26 mouse cellular contexts compared by ENCODE assay signal in genomic region chr16:64934793-64935192, GRCm38 (mm10).
DNase-seq lines count a peak whose midpoint lies in the region; ATAC-seq and TF ChIP-seq lines count a peak whose summit lies in the region.
"Had no signal": no experiment of that assay in that cellular context is flagged by ENCODE, and none has a peak within 500 bp of the region (broad histone marks: within the 10 kb centered on the region; RNA-seq: fewer than 3 reads in every experiment).

No protein-coding gene starts in this region.

- TF ChIP-seq POLR2A in CH12.LX (IDR thresholded peaks at IDR 0.05; ENCODE audit: low read depth, low read length): no peak

- TF ChIP-seq CTCF in CH12.LX (conservative IDR thresholded peaks at IDR 0.05 in 1 of 2, IDR thresholded peaks at IDR 0.05 in 1 of 2; ENCODE audit: low read depth in 2 of 2, low read length in 2 of 2): peak in 1 of 2 experiments; percentile 11; a peak in 1 of 4 replicates

- dilution Hi-C loops in CH12.LX (cut with MboI; ENCODE audit: extremely low pct_ligation_motif_present, extremely low pct_unique_long_range_greater_than_20kb, low sequenced_read_pairs): no loop called here

- TF ChIP-seq EP300 in CH12.LX (IDR thresholded peaks at IDR 0.05; ENCODE audit: low read length): no peak

- in situ Hi-C loops in CH12.LX (cut with MboI; ENCODE audit: low pct_ligation_motif_present, low pct_unique_long_range_greater_than_20kb, low sequenced_read_pairs): no loop called here

- no peaks in the 10 kb centered on the region for H3K27me3 ChIP-seq in CH12.LX (replicated peaks)
- no peaks in the 10 kb centered on the region for H3K27me3 ChIP-seq in splenic B cell, adult 2 months (ENCODE audit: control insufficient read depth, insufficient read depth, low read length, poor library complexity, severe bottlenecking)
- no peaks in the 10 kb centered on the region for H3K27me3 ChIP-seq in forebrain, embryonic 10.5 days (ENCODE audit: poor library complexity, severe bottlenecking)
- H3K27me3 ChIP-seq: embryonic facial prominence, embryonic 12.5 days; embryonic facial prominence, embryonic 15.5 days; forebrain, embryonic 12.5 days; forebrain, embryonic 15.5 days; hindbrain, embryonic 13.5 days; intestine, embryonic 15.5 days had no signal

- TF ChIP-seq RAD21 in CH12.LX (IDR thresholded peaks at IDR 0.05; ENCODE audit: low read depth, low read length): no peak; the same call in none of the 2 replicates

- WGBS in forebrain, embryonic 10.5 days: 87% methylated on average over 1 of the region's 1 CpGs

- H3K4me3 ChIP-seq in CH12.LX (replicated peaks in 1 of 3; ENCODE audit: low read depth in 2 of 3, low read length in 2 of 3, poor library complexity in 1 of 3): no peak overlapping the region
- no peak overlapping the region for H3K4me3 ChIP-seq in forebrain, embryonic 10.5 days
- H3K4me3 ChIP-seq: embryonic facial prominence, embryonic 12.5 days; embryonic facial prominence, embryonic 15.5 days; forebrain, embryonic 12.5 days; forebrain, embryonic 15.5 days; hindbrain, embryonic 10.5 days; hindbrain, embryonic 13.5 days; intestine, embryonic 15.5 days had no signal

- H3K36me3 ChIP-seq in CH12.LX (replicated peaks in 1 of 2; ENCODE audit: control insufficient read depth in 1 of 2, insufficient read depth in 1 of 2, low read length in 1 of 2): no peaks in the 10 kb centered on the region
- H3K36me3 ChIP-seq in splenic B cell, adult 2 months (ENCODE audit: control insufficient read depth, insufficient read depth, low read length, poor library complexity, severe bottlenecking): no peaks in the 10 kb centered on the region
- no peaks in the 10 kb centered on the region for H3K36me3 ChIP-seq in forebrain, embryonic 10.5 days (replicated peaks)
- H3K36me3 ChIP-seq: embryonic facial prominence, embryonic 12.5 days; embryonic facial prominence, embryonic 15.5 days; forebrain, embryonic 12.5 days; forebrain, embryonic 15.5 days; G1E; hindbrain, embryonic 10.5 days; hindbrain, embryonic 13.5 days; intestine, embryonic 15.5 days had no signal

- H3K79me2 ChIP-seq in CH12.LX (replicated peaks; ENCODE audit: control insufficient read depth, extremely low read depth, insufficient read depth, poor library complexity, severe bottlenecking): no peaks in the 10 kb centered on the region

- peak; percentile 9 for DNase-seq in CH12.LX (ENCODE audit: extremely low read depth)
- DNase-seq in splenic B cell, adult 2 months (ENCODE audit: low read depth, low spot score): peak; percentile 18
- no peak for DNase-seq in spleen, adult 12 weeks (ENCODE audit: low spot score)
- no peak for DNase-seq in forebrain, embryonic 10.5 days (ENCODE audit: extremely low spot score, low spot score)
- no peak for DNase-seq in spleen, postnatal 10 days (ENCODE audit: low spot score in 2 of 2)
- DNase-seq: adrenal gland, postnatal 10 days; adrenal gland, postnatal 36 days; cerebellum, adult 11-12 months; cerebellum, adult 8-10 months; cerebellum, postnatal 10 days; cerebellum, postnatal 36 days; gastrocnemius, postnatal 25 days; heart, adult 11 months had no signal

- H3K4me2 ChIP-seq in CH12.LX (ENCODE audit: insufficient read depth, low read depth, poor library complexity, severe bottlenecking): no peak overlapping the region
- H3K4me2 ChIP-seq: embryonic facial prominence, embryonic 12.5 days; embryonic facial prominence, embryonic 15.5 days; forebrain, embryonic 12.5 days; forebrain, embryonic 15.5 days; heart, embryonic 11.5 days; hindbrain, embryonic 13.5 days; intestine, embryonic 15.5 days had no signal

- no peak overlapping the region for H3K27ac ChIP-seq in CH12.LX (ENCODE audit: insufficient read depth, low read depth)
- no peak overlapping the region for H3K27ac ChIP-seq in forebrain, embryonic 10.5 days
- H3K27ac ChIP-seq: embryonic facial prominence, embryonic 12.5 days; embryonic facial prominence, embryonic 15.5 days; forebrain, embryonic 12.5 days; forebrain, embryonic 15.5 days; hindbrain, embryonic 10.5 days; hindbrain, embryonic 13.5 days; intestine, embryonic 15.5 days had no signal

- no peak overlapping the region for H3K9ac ChIP-seq in CH12.LX (ENCODE audit: insufficient read depth, low read depth)
- H3K9ac ChIP-seq: embryonic facial prominence, embryonic 12.5 days; embryonic facial prominence, embryonic 15.5 days; forebrain, embryonic 12.5 days; forebrain, embryonic 15.5 days; hindbrain, embryonic 13.5 days; intestine, embryonic 15.5 days had no signal

- peak; percentile 91 for ATAC-seq in common myeloid progenitor, adult 5-6 weeks (replicated peaks; ENCODE audit: low read depth, poor library complexity, severe bottlenecking)
- peak; percentile 91 for ATAC-seq in megakaryocyte, adult 5-6 weeks (ENCODE audit: poor library complexity, severe bottlenecking)
- ATAC-seq: forebrain, embryonic 15.5 days; hindbrain, embryonic 16.5 days; intestine, embryonic 15.5 days; Patski had no signal

- H3K4me1 ChIP-seq in CH12.LX (ENCODE audit: control insufficient read depth in 1 of 2, insufficient read depth in 2 of 2): peaks cover 0 to 12% of the 10 kb centered on the region in 2 experiments; a peak in 1 of 4 replicates
- no peaks in the 10 kb centered on the region for H3K4me1 ChIP-seq in forebrain, embryonic 10.5 days
- H3K4me1 ChIP-seq: embryonic facial prominence, embryonic 12.5 days; embryonic facial prominence, embryonic 15.5 days; forebrain, embryonic 12.5 days; forebrain, embryonic 15.5 days; hindbrain, embryonic 10.5 days; hindbrain, embryonic 13.5 days; intestine, embryonic 15.5 days had no signal

- no peaks in the 10 kb centered on the region for H3K9me3 ChIP-seq in CH12.LX (replicated peaks; ENCODE audit: low read length)
- no peaks in the 10 kb centered on the region for H3K9me3 ChIP-seq in forebrain, embryonic 10.5 days
- H3K9me3 ChIP-seq: embryonic facial prominence, embryonic 12.5 days; embryonic facial prominence, embryonic 15.5 days; forebrain, embryonic 12.5 days; forebrain, embryonic 15.5 days; G1E; hindbrain, embryonic 10.5 days; hindbrain, embryonic 13.5 days; intestine, embryonic 15.5 days had no signal

TF ChIP-seq in CH12.LX, 34 proteins besides CTCF, POLR2A, EP300 and RAD21:
- TF ChIP-seq NRF1 (IDR thresholded peaks at IDR 0.05; ENCODE audit: low read depth, low read length) (no peak), TBP (conservative IDR thresholded peaks at IDR 0.05; ENCODE audit: low read depth, low read length) (no peak), USF1 (IDR thresholded peaks at IDR 0.05; ENCODE audit: low read depth, low read length) (no peak), MAFK (IDR thresholded peaks at IDR 0.05; ENCODE audit: insufficient replicate concordance, low read length) (no peak), BHLHE40 (IDR thresholded peaks at IDR 0.05; ENCODE audit: low read depth, low read length) (no peak), SIN3A (IDR thresholded peaks at IDR 0.05; ENCODE audit: low read length) (no peak), CHD2 (IDR thresholded peaks at IDR 0.05; ENCODE audit: low read length) (no peak), NELFE (IDR thresholded peaks at IDR 0.05; ENCODE audit: low read depth, low read length) (no peak), POLR2AphosphoS2 (IDR thresholded peaks at IDR 0.05; ENCODE audit: low read depth, low read length) (no peak)

Comparison
In these comparisons a context has a peak if more than half of its experiments do, and no peak if none do; other contexts are left out.
1. DNase-seq: peak in CH12.LX (single experiment) and splenic B cell, adult 2 months (single experiment); none in spleen, adult 12 weeks (single experiment), forebrain, embryonic 10.5 days (single experiment) and spleen, postnatal 10 days (0 of 2).